Mouse (Mus musculus) ovary, postnatal 14 days (tissue): ENCODE measurements around the gene Spef2.
A peak's percentile ranks its signal among the peaks of the same experiment; 100 is the strongest.
"Not testable (repeated sequence)": the region's sequence is repeated elsewhere in the genome, so short reads cannot be mapped to it uniquely, and the experiment has no call there.

Source experiments
- DNase-seq: peaks from one replicate; pipeline ENCODE4 v3.0.0; 2022; ENCODE audit warnings: low spot score

Gene Spef2

DNA sequence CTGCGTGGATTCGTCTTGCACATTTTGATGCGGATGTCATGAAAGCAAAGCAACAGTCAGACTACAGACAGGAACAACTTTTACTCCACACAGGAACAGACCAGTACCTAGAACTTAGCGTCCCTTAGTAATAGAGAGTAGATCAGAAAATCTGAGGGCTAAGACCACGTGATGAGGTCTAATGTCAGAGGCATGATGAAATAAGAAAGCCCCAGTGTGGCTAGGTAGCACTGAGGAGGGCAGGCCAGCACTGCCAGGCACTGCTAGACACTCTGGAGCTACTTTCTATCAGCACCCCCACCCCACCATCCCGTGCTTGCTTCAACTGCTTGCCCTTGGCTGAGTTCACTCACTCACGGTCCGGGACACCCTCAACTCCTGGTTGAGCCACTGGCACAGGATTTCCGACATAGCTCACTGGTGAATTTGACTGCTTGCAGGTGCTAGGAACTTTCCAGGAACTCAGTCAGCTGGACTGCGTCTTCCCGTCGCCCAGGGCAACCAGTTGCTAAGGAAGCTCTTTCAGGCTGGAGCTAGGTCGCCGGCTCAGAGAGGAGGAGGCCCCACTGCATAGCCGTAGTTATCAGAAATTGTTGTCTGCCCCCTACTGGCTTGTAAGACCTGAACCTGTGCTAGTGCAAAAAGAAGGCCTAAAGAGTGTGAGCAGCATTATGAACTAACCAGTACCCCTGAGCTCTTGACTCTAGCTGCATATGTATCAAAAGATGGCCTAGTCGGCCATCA lies at the start of gene Spef2:
Spef2 (minus strand) TSS at position 510 of the 744 bp plus-strand sequence.
- DNase-seq, result peak; percentile 52

DNA sequence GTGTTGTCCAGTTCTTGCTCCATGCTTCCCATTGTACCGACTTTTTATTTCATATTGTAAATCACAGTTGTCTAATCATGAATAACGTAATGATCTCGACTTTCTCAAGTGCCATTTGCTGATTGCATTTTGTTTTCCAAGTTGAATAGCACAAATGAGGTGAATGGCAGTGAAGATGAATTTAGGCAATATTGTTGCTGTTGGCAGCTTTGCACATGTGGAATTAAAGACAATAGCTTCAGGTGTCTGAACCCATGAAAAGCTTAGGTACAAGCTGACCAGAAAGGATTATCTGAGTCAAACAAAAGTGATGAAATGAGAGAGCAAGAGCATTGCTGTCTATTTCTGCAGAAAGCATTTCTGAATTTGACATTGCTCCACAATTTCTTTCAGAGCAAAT lies 45.5 kb upstream of the Spef2 start:
- DNase-seq, result no peak

DNA sequence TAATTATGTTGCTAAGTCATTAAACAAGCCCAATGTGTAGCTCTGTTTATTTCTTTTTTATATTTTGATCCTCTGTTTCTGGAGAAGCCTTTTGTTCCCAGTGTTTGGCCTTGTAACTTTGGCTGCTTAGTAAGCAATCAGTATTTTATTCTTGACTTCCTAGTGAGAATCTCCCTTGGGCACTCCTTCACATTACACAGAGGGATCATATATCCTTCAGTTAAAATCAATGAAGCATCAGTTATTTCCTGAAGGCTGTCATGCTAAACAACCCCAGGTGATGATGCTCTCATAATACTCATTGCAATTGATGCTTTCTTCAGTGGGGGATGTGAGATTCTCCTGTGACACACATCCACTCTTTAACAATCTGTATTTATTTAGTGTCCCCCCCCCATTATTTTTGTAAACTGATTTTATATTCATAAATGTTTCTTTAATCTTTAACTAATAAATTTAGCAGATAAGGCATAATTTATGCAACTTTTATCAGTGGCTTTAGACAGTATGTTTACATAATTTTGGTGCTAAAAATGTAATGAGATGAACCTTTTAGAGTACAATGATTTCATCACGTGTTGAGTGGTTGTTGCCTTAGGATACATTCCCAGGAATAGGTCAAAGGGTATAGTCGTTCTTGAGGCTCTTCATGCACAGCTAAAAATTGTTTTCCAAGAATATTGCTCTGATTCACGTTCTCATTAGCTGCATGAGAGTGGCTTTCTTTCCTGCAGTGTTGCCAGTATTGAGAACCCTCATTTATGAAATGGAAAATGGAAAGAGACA lies 39.8 kb upstream of the Spef2 start:
- no peak for DNase-seq

DNA sequence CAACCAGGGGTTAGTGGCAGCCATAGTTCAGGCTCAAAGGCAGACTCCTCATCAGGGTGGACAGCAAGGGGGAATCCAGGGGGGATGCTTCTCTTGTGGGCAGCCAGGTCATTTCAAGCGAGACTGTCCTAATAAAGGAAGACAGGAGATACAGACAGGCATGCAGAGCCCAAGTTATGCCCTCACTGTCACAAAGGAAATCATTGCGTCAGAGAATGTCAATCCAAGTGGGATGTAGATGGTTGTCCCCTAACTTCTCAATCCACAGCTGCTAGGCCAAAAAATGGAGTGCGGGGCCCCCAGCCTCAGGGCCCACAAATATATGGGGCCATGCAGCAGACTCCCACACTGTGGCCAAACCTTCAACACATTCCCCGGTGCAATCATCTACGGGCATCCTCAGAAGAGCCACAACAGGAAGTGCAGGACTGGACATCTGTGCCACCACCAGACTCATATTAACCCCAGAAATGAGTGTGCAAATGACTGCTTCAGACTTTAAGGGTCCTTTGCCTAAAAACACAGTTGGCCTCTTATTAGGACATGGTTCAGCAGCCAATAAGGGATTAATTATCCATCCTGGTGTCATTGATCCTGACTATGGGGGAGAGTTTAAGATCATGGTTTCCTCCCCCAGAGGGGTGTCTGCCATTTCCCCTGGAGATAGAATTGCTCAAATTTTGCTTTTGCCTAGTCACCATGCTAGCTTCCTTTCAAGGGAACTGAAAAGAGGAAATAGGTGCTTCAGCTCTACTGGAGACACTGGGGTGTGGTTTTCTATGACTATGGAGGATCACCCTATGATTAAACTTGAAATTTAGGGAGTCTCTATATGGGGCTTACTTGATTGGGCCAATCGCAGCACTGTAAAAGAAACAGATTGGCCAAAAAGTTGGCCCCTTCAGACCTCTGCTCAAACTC lies 25.8 kb upstream of the Spef2 start:
- not testable (repeated sequence) for DNase-seq

DNA sequence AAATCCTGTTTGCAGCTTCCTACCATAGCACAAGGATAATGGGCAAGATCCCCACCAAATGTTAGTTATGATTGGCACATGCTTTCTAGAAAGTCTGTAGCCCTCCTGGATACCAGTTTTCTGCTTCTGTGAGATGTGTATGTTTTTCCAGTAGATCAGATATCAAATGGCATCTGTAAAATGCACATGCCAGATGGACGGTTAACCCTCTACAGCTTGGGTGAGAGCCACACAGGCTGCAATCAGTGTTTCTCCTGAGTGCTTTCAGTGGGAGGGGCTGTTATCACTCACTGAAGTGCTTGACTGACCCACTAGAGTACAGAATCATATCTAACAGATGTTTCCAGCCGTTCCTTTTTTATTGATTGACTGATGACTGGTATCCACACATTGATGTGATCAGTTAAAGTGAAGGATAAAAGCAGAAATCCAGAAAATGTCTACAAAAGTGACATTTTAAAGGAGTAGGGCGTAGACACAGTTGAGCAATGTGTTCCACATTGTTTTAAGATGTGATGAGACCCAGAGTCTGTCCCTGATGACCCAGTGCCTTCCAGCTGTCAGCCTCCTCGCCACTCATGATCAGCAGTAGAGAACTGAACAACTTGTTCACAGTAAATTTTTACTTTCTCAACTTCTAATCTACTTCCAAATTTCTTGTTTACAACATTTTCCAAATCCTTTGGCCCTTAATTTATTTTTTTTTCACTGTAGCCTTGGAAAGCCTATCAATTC lies 19.7 kb upstream of the Spef2 start:
- DNase-seq, result no peak

DNA sequence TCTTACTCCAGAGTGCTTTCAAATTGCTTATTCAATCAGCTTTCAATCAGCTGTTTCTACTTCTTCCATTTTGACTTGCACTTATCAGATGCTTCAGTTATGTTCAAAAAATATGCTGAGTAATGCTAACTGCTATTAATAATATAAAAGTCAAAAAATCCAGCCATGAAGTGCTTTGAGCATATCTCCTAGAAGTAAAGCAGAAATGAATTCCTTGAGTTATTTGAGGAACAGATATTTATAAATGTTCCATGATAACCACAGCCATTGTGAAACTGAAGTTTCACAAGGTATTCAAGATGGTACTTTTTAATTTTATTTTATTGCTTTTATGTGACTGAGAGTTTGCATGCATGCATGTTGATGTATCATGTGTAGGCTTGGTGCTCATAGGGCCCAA lies 18.4 kb upstream of the Spef2 start:
- no peak for DNase-seq

DNA sequence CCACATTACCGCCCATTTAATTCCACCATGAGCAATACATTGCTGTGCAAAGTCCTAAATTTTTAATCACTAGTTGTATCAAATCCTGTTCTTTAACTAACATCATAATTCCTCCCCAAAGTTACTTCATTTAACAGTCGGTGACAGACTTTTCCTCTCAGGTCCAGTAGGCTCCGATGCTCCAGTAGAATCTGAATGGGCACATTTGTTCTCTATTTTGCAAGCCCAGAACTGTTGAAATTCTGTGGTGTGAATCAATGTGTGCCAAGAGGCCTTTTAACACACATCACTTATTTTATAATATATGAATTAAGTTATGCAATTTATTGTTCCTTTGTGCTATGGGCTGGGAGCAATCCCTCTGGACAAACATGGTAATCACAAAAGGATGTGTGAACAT lies 2.3 kb upstream of the Spef2 start:
- DNase-seq, result no peak

DNA sequence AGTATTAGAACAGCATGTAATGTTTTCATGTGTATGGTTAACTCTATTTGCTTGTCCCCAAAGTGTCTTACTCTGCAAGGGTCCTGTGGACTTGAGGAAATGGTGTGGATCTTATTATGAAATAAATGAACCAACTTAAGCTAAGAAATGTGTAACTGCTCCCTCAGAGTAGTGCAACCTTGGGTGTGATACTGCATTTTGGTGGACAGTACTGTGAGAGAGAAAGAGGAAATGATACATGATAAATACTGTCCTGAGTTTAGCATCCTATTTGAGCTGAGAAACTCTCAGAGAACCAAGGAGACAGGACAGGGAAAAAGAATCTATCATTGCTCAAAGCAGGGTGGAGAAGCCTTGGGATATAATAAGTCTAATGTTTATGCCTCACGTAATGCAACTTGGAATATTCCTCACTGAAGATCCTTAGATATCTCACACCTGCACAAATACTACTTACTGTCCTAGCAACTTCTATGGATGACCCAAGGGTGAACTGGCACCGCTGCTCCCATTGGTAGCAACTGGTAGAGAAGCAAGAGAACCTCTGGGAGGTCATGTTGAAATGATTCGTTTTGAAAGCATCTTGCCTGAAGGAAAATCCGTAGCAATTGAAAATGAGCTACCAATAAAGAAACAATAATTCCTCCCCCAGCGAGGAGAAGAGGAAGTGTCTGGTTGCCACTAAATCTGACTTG lies 1.1 kb downstream of the Spef2 start:
- no peak for DNase-seq

DNA sequence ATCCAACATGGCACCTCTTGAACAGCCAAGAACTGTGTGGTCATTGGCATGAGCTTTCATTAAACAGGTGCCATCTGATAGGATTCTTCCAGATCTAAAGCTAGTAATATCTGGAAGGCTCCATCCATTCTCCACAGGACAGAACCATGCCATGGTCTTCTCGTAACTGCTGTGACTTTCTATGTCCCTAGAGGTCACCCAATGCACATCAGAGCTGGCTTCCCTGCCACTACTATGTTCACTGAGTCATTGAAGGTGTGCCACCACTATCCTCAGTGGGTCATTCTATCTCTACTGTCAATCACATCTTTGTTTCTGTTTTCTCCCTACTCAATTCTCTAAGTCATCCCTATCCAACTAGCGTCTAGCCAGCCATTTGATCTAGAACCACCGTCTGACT lies 6.5 kb downstream of the Spef2 start:
- DNase-seq, result no peak

DNA sequence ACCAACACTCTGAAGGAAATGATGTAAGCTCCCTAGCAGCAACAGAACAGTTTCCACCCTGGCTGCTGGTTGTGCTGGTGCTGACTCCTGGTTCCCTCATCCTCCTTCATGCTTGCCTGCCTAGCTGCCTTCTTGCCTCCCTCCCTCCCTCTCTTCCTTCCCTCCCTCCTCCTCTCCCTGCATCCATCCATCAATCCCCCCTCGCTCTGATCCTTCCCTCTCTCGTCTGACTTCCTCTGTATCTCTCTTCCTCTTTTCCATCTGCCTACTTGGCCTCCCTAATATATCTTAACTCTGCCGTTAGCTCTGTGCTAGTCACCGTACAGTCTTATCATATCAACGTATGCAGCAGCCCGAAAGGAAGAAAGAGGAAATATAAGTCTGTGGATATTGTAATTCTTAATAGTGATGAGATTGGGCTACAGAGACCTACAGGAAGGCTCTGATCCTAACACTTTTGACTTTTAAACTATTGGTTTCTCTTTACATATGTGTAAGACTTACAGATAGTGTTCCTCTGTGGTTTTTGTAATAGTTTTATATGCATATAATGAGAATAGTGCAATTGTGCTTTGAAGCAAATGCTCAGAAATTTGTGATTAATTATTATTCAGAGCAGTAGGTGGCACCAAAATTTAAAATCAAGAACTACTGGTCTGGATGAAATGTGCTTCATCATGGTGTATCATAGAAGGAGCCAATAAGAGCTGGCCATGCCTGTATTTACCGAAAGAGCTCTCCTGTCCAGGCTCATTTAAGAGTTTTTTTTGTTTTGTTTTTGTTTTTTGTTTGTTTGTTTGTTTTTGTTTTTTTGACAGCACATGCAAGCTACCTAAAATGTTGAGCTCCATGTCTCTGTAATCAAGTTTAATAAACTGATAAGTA lies 33.9 kb downstream of the Spef2 start:
- no peak for DNase-seq

DNA sequence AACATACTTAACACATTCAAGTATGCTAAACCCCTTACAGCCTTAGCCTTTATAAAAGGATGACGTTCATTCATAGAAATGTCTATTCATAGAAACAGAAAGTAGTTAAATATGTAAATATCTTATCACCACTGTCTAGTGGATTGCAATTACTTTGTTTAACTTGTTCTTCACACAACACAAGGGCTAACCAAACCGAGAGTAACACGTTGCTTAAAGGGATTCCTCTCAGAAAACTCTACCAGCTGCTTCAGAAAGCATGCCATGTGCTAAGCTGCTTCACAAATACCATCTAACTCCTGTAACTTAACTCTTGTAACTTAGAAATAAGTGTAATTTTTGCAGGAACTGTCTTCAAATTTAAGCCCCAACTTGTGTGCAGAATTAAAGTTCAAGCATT lies 35.0 kb downstream of the Spef2 start:
- DNase-seq, result no peak

DNA sequence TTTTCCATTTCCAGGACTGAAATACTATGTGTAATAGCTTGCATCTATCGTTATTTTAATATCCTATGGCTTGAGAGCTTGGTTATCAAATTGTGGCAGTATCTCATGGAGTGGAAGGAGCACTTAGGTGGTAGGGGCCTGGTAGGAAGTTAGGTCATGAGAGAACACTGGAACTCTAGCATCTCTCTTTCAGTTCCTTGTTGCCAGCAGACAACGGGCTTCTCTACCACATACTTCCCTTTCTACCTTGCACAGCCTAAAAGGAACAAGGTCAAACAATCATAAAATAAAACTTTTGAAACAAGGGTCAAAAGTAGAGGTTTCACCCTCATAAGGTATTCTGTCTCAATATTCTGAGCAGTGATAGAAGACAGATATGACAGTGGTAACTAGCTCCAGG lies 38.3 kb downstream of the Spef2 start:
- DNase-seq, result no peak

DNA sequence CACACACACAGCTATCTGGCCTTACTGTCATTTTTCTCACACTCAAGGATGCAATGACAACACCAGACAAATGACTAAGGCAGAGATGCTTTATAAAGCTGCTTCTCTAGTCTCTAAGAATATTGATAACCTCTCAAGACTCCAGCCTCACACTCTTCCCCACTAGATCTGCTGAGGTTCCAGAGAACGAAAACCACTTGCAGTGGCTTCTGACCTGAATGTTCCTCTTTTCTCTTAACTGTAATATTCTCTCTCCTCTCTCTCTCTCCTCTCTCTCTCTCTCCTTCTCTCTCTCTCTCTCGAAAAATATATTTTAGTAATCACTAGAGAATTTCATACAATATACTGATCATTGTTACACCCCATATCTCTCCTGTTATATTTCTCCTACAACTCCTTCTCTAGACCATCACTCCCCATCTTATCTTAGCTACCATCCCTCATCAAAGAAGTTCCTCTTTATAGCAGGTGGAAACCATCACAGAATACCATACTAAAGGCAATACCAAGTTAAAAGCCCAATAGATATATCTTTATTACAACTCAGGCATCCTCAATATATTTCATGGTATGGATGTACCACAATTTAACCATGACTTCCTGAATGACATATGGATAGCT lies 42.7 kb downstream of the Spef2 start:
- DNase-seq, result no peak

DNA sequence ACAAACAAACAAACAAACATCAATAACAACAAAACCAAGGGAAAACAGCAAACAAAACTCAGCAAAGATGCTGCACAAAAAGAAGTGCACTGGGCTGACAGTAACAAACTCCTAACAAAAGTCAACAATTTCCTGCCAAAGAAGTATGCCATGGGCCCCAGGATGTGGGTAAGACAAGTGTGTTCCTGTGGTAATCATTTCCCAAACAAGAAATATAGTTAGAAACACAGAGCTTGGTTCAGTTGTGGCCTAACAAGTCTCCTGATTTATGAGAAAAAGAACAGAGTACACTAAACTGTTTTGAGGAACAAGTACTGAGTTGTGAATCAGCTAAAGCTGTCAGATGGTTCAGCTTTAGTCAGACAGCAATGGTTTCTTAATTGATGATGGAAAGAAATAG lies 46.8 kb downstream of the Spef2 start:
- no peak for DNase-seq

DNA sequence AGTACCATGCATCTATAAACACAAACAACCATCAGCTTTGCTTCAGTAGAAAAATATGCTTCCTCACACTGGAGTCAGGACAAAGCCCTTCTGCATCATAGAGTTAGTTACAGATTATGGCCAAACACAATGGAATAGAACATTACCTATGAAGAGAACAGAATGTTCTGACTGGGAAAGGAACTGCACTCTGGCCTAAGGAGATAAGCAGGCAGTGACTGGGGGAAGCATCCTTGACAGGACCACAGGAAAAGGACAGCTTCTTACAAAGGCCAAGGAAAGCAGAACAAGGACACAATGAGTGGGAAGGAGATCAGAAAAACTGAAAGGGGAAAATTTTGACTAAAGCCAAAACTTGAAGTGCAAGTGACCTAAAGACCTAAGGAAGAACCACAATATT lies 56.9 kb downstream of the Spef2 start:
- DNase-seq, result no peak

DNA sequence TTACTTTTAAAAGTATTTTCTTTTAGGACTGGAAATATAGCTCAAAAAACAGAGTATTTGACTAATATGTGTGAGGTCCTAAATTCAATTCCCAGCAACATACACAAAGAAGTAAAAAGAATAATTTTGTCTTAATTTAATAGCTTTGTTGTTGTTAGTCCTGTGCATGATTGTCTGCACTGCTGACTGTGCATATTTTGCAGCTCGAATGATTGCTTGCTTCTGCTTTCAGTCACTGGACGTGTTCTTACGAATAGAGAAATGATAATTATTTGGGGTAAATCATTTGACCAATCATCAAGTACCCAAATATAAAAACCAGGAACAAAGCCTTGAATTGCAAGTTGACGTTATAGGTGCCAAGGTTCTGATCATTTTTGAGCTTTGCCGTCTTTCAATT lies 57.8 kb downstream of the Spef2 start:
- DNase-seq, result no peak

DNA sequence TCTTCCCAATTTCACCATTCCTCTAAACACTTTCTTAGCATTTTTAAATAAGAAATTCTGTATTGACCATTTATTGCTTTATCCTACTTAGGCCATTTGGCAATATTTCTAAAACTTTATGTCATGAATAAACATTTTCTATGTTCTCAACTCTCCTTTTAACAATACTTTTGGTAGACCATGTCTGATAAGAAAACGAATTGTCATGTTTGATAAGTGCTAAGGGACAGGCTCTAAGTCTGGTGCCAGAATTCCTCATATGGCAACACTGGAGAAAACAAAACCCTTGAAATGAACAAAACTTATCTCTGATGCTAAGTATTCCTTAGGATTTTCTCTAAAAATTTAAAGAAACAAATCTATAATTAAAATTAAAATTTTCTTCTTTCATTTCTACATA lies 58.2 kb downstream of the Spef2 start:
- no peak for DNase-seq

DNA sequence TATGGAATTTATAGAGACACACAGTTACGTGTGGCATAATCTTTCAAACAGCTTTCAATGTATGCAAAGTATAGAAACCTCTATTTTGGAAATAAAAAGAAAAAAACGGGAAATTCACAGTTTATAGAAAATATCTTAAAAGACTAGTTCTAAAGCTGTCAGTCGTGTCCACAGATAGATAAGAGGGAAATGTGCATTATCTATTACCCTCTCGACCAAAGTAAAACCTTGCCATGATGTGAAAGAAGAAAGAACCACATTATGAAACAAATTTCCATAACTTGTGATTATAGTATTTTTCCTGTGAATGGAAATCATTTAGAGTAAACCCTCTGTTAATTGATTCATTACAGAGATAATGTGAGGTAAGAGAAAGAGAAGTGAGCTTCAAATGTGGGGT lies 65.2 kb downstream of the Spef2 start:
- no peak for DNase-seq

DNA sequence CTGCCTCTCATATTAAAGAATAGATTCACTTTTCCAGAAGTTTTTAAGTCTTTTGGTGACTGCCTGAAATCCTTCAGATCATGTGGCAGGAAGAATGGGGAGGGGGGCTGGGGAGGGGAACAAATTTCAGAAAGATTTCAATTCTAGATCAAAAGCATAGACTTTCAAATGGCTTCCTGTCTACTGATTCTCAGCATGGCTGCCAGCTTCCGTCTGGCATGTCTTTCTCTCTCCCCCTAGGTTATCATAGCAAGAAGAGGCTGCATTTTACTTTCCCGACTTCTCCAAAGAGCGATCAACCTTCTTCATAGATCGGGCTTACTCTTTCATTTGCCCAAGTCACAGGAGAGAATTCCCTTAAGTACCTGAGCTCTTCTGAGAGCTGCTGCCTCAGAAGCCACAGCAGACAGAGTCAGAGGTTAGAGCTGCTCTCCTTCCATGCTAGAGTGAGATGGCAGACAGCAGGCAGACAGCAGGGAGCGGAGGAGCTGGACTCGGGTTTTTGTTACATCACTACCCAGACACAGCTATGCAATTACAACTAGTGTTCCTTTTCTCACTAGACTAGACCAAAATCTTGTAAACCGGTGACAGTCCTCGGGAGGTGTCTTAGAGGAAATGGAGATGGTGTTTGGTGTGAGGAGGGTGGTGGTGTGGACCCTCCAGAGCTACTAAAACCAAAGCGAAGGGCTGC lies 71.2 kb downstream of the Spef2 start:
- no peak for DNase-seq
